Mouse (Mus musculus) cerebellum, adult (tissue): ENCODE measurements around the gene Ankfy1.
"Not testable (repeated sequence)": the region's sequence is repeated elsewhere in the genome, so short reads cannot be mapped to it uniquely, and the experiment has no call there.

Experiments
- ATAC-seq: cut with Nextera tagmentation; 2 replicates; pipeline ENCODE4 v1.9.2; 2017; ENCODE audit warnings: mild to moderate bottlenecking, moderate library complexity, mixed read lengths; ENCODE audit not compliant: insufficient number of reproducible peaks, low FRiP score, low TSS enrichment

Ankfy1 gene

GRCm38 (mm10) chr11:72689551-72690510 is at the start of gene Ankfy1:
TSS of gene Ankfy1 (plus strand) at chr11:72690006.
- ATAC-seq, result peak; percentile 95

GRCm38 (mm10) chr11:72642730-72643129 is 47.1 kb upstream of the Ankfy1 start:
- ATAC-seq, result no peak

- ATAC-seq, result no peak
Measured at GRCm38 (mm10) chr11:72645386-72645785, 44.4 kb upstream of the Ankfy1 start.

- ATAC-seq, result no peak
Measured at GRCm38 (mm10) chr11:72650347-72650746, 39.5 kb upstream of the Ankfy1 start.

GRCm38 (mm10) chr11:72659918-72660317 is 29.9 kb upstream of the Ankfy1 start:
- ATAC-seq, result no peak

GRCm38 (mm10) chr11:72660359-72660758 is 29.4 kb upstream of the Ankfy1 start:
- no peak for ATAC-seq

GRCm38 (mm10) chr11:72664641-72665040 is 25.2 kb upstream of the Ankfy1 start:
- no peak for ATAC-seq

- no peak for ATAC-seq
Measured at GRCm38 (mm10) chr11:72670634-72671033, 19.2 kb upstream of the Ankfy1 start.

GRCm38 (mm10) chr11:72671294-72671988 is 18.4 kb upstream of the Ankfy1 start:
- ATAC-seq, result no peak

GRCm38 (mm10) chr11:72672438-72672837 is 17.4 kb upstream of the Ankfy1 start:
- no peak for ATAC-seq

- no peak for ATAC-seq
Measured at GRCm38 (mm10) chr11:72675280-72675679, 14.5 kb upstream of the Ankfy1 start.

- ATAC-seq, result no peak
Measured at GRCm38 (mm10) chr11:72680726-72681125, 9.1 kb upstream of the Ankfy1 start.

- ATAC-seq, result no peak
Measured at GRCm38 (mm10) chr11:72683402-72683801, 6.4 kb upstream of the Ankfy1 start.

GRCm38 (mm10) chr11:72686697-72687096 is 3.1 kb upstream of the Ankfy1 start:
- no peak for ATAC-seq

GRCm38 (mm10) chr11:72688242-72688641 is 1.6 kb upstream of the Ankfy1 start:
- ATAC-seq, result no peak

- no peak for ATAC-seq
Measured at GRCm38 (mm10) chr11:72689115-72689514, 691 bp upstream of the Ankfy1 start.

- no peak for ATAC-seq
Measured at GRCm38 (mm10) chr11:72692353-72692752, 2.5 kb downstream of the Ankfy1 start.

- ATAC-seq, result no peak
Measured at GRCm38 (mm10) chr11:72695025-72695424, 5.2 kb downstream of the Ankfy1 start.

- ATAC-seq, result no peak
Measured at GRCm38 (mm10) chr11:72696368-72696971, 6.7 kb downstream of the Ankfy1 start.

GRCm38 (mm10) chr11:72697323-72697722 is 7.5 kb downstream of the Ankfy1 start:
- no peak for ATAC-seq

- not testable (repeated sequence) for ATAC-seq
Measured at GRCm38 (mm10) chr11:72705111-72705510, 15.3 kb downstream of the Ankfy1 start.
